In genomic region chrX:164076040-164076775, GRCm38 (mm10) we compare ENCODE assay signal across 8 mouse cellular contexts. TPM values are rescaled to one million over a fixed set of nuclear protein-coding genes. Genes with fewer than 3 reads are reported as not detected.
DNase-seq lines count a peak whose midpoint lies in the region; ATAC-seq lines count a peak whose summit lies in the region.

Siah1b (minus strand) TSS chrX:164076493.

- intact Hi-C loops in gastrocnemius, postnatal 14 days (cut with DNase I; ENCODE audit: low total_unique reads) = no loop called here
- intact Hi-C loops in left cerebral cortex, postnatal 10 days (cut with DNase I) = loop anchor here (5.0 kb wide), 1 partner anchor 101 kb away; no protein-coding TSS in a partner anchor

- peak; percentile 94 for ATAC-seq in inflammation-experienced regulatory T-cells, adult 6 months
- peak; percentile 98 for ATAC-seq in megakaryocyte-erythroid progenitor cell, adult 5-6 weeks (replicated peaks; ENCODE audit: low FRiP score, low TSS enrichment, poor library complexity, severe bottlenecking)

- DNase-seq in adrenal gland, adult (ENCODE audit: inconsistent age in 2 of 2, low spot score in 1 of 2) = peak; percentile 93 to 97
- DNase-seq in embryo, embryonic 10.5 days (ENCODE audit: low spot score) = peak; percentile 92
- peak; percentile 92 for DNase-seq in gastrocnemius, postnatal 14 days
- DNase-seq in left cerebral cortex, postnatal 10 days (ENCODE audit: extremely low spot score in 1 of 2, low spot score in 2 of 2) = peak; percentile 92 to 94
- peak; percentile 88 for DNase-seq in right cerebral cortex, postnatal 25 days
- DNase-seq in urinary bladder, postnatal 4 days (ENCODE audit: low spot score in 2 of 2) = peak; percentile 85 to 93

RNA-seq across cellular contexts. Expression of gene Siah1b, which starts in this region (rescaled TPM):
- total RNA-seq in gastrocnemius, postnatal 14 days (2021) = 1 to 10 TPM; 4.5 to 5.5 TPM
- polyA plus RNA-seq in inflammation-experienced regulatory T-cells, adult 6 months (2017; shearing (Covaris generic)) = 1 to 10 TPM; 1.2 to 4.2 (median 1.6) TPM
- total RNA-seq in left cerebral cortex, postnatal 10 days (2021) = 10 to 100 TPM; 11.7 to 12.7 TPM
- total RNA-seq in megakaryocyte-erythroid progenitor cell, adult 5-6 weeks (2014; fragmentation: Nextera tagmentation) = 14.0 and 21.3 TPM in 2 replicates
- 11.4 and 19.9 TPM in 2 replicates for total RNA-seq in megakaryocyte-erythroid progenitor cell, adult 5-6 weeks (2017)

Comparison
In these comparisons a context has a peak if more than half of its experiments do, and no peak if none do; other contexts are left out.
1. Peak in every context shown above with its lines: DNase-seq and ATAC-seq.